Mouse (Mus musculus) macrophage (primary cell): ENCODE results near the gene Dtnbp1. TPM values are rescaled to one million over a fixed set of nuclear protein-coding genes. Genes with fewer than 3 reads are reported as not detected.

Experiments used
- H3K27ac ChIP-seq: fragments of 350-480 bp; formaldehyde crosslinking; 2 replicates; pipeline ENCODE4 v1.9.0; 2021
- H3K36me3 ChIP-seq: fragments of 350-480 bp; formaldehyde crosslinking; 2 replicates; pipeline ENCODE4 v1.9.0; 2021; ENCODE audit errors: inconsistent target
- H3K4me3 ChIP-seq: fragments of 350-480 bp; formaldehyde crosslinking; 2 replicates; pipeline ENCODE4 v1.9.0; 2021; ENCODE audit errors: inconsistent target
- H3K79me2 ChIP-seq: fragments of 350-480 bp; formaldehyde crosslinking; 2 replicates; pipeline ENCODE4 v1.9.0; 2021; ENCODE audit errors: inconsistent target
- WGBS: methylation state at CpG from one replicate; pipeline ENCODE4 v1.1.7; 2026; ENCODE audit warnings: inconsistent platforms; ENCODE audit not compliant: missing documents; 5-methylcytosine and 5-hydroxymethylcytosine counted together
- polyA plus RNA-seq: library from polyadenylated mRNA; stranded (reverse); fragments of 250-400 nt; gene quantifications from 3 replicates; pipeline ENCODE4 v1.2.4, GENCODE M21; 2018; ENCODE audit warnings: inconsistent platforms

Dtnbp1 gene
- polyA plus RNA-seq, 1 experiment from 2014 or later, result 146 TPM

- H3K27ac ChIP-seq, result no peak overlapping the region
- 58% methylated on average over 2 of the region's 2 CpGs for WGBS
Observed at GRCm38 (mm10) chr13:44986352-44986751, 15.6 kb downstream of the Dtnbp1 start.

GRCm38 (mm10) chr13:44985321-44985720, 16.6 kb downstream of the Dtnbp1 start:
- Histone ChIP-seq H3K27ac (no peak overlapping the region), H3K4me3 (no peak overlapping the region), H3K36me3 (peaks cover 52% of the 10 kb centered on the region), H3K79me2 (peaks cover 99% of the 10 kb centered on the region)
- 6% methylated on average over 2 of the region's 2 CpGs for WGBS

More at GRCm38 (mm10) chr13:44986352-44986751, 15.6 kb downstream of the Dtnbp1 start:
- H3K36me3 ChIP-seq, result peaks cover 49% of the 10 kb centered on the region
- H3K79me2 ChIP-seq, result peaks cover 99% of the 10 kb centered on the region
- H3K4me3 ChIP-seq, result no peak overlapping the region

GRCm38 (mm10) chr13:44983635-44984401, 18.1 kb downstream of the Dtnbp1 start:
- H3K36me3 ChIP-seq, result peaks cover 49% of the 10 kb centered on the region

GRCm38 (mm10) chr13:44982799-44983198, 19.1 kb downstream of the Dtnbp1 start:
- WGBS, result 9% methylated on average over 7 of the region's 7 CpGs
- H3K36me3 ChIP-seq, result peaks cover 43% of the 10 kb centered on the region
- H3K79me2 ChIP-seq, result peaks cover 99% of the 10 kb centered on the region
- H3K4me3 ChIP-seq, result no peak overlapping the region
- no peak overlapping the region for H3K27ac ChIP-seq

More at GRCm38 (mm10) chr13:44983635-44984401, 18.1 kb downstream of the Dtnbp1 start:
- 69% methylated on average over 5 of the region's 5 CpGs for WGBS
- no peak overlapping the region for H3K4me3 ChIP-seq
- H3K79me2 ChIP-seq, result peaks cover 99% of the 10 kb centered on the region
- no peak overlapping the region for H3K27ac ChIP-seq

GRCm38 (mm10) chr13:44979433-44979832, 22.5 kb downstream of the Dtnbp1 start:
- Histone ChIP-seq H3K4me3 (no peak overlapping the region), H3K36me3 (peaks cover 59% of the 10 kb centered on the region), H3K27ac (no peak overlapping the region), H3K79me2 (peaks cover 100% of the 10 kb centered on the region)
- 79% methylated on average over 3 of the region's 7 CpGs for WGBS

GRCm38 (mm10) chr13:44977483-44978141, 24.3 kb downstream of the Dtnbp1 start:
- H3K36me3 ChIP-seq, result peaks cover 76% of the 10 kb centered on the region
- no peak overlapping the region for H3K27ac ChIP-seq
- no peak overlapping the region for H3K4me3 ChIP-seq
- WGBS, result 74% methylated on average over 2 of the region's 2 CpGs
- peaks cover 100% of the 10 kb centered on the region for H3K79me2 ChIP-seq

GRCm38 (mm10) chr13:44977059-44977458, 24.9 kb downstream of the Dtnbp1 start:
- H3K79me2 ChIP-seq, result peaks cover 100% of the 10 kb centered on the region
- H3K4me3 ChIP-seq, result no peak overlapping the region
- WGBS, result 92% methylated on average over 2 of the region's 2 CpGs
- H3K27ac ChIP-seq, result no peak overlapping the region
- peaks cover 72% of the 10 kb centered on the region for H3K36me3 ChIP-seq

GRCm38 (mm10) chr13:44960542-44961291, 41.2 kb downstream of the Dtnbp1 start:
- 96% methylated on average over 5 of the region's 5 CpGs for WGBS
- H3K79me2 ChIP-seq, result peaks cover 92% of the 10 kb centered on the region; the same call in 1 of the 2 replicates
- no peak overlapping the region for H3K27ac ChIP-seq
- no peak overlapping the region for H3K4me3 ChIP-seq
- H3K36me3 ChIP-seq, result peaks cover 61% of the 10 kb centered on the region; the same call in 1 of the 2 replicates

- H3K79me2 ChIP-seq, result peaks cover 98% of the 10 kb centered on the region; the same call in 1 of the 2 replicates
- H3K27ac ChIP-seq, result no peak overlapping the region
- no peak overlapping the region for H3K4me3 ChIP-seq
- peaks cover 52% of the 10 kb centered on the region for H3K36me3 ChIP-seq
- WGBS, result 85% methylated on average over 8 of the region's 8 CpGs
Observed at GRCm38 (mm10) chr13:44957049-44957448, 44.9 kb downstream of the Dtnbp1 start.

GRCm38 (mm10) chr13:44955781-44956180, 46.2 kb downstream of the Dtnbp1 start:
- Histone ChIP-seq H3K27ac (no peak overlapping the region), H3K79me2 (peaks cover 98% of the 10 kb centered on the region; the same call in 1 of the 2 replicates), H3K4me3 (no peak overlapping the region), H3K36me3 (peaks cover 52% of the 10 kb centered on the region)
- WGBS, result 94% methylated on average over 6 of the region's 6 CpGs

- Histone ChIP-seq H3K36me3 (peaks cover 43% of the 10 kb centered on the region), H3K4me3 (no peak overlapping the region), H3K79me2 (peaks cover 98% of the 10 kb centered on the region), H3K27ac (no peak overlapping the region)
- WGBS, result 100% methylated on average over 1 of the region's 1 CpGs
Observed at GRCm38 (mm10) chr13:44954232-44954568, 47.7 kb downstream of the Dtnbp1 start.

GRCm38 (mm10) chr13:44953546-44954231, 48.3 kb downstream of the Dtnbp1 start:
- WGBS, result 93% methylated on average over 8 of the region's 8 CpGs
- H3K36me3 ChIP-seq, result peaks cover 40% of the 10 kb centered on the region
- peaks cover 98% of the 10 kb centered on the region for H3K79me2 ChIP-seq
- no peak overlapping the region for H3K4me3 ChIP-seq
- no peak overlapping the region for H3K27ac ChIP-seq

GRCm38 (mm10) chr13:44952393-44953086, 49.4 kb downstream of the Dtnbp1 start:
- no peak overlapping the region for H3K27ac ChIP-seq
- 40% methylated on average over 10 of the region's 10 CpGs for WGBS
- H3K36me3 ChIP-seq, result peaks cover 29% of the 10 kb centered on the region
- H3K79me2 ChIP-seq, result peaks cover 100% of the 10 kb centered on the region
- H3K4me3 ChIP-seq, result no peak overlapping the region
